In genomic region chr6:63964269-63964668, GRCm38 (mm10) we compare ENCODE assay signal across 14 mouse cellular contexts.
DNase-seq lines count a peak whose midpoint lies in the region; ATAC-seq lines count a peak whose summit lies in the region.
"Had no signal": no experiment of that assay in that cellular context is flagged by ENCODE, and none has a peak within 500 bp of the region (broad histone marks: within the 10 kb centered on the region; RNA-seq: fewer than 3 reads in every experiment).

No protein-coding gene starts in this region.

- H3K27me3 ChIP-seq in hindbrain, embryonic 14.5 days (ENCODE audit: control insufficient read depth, insufficient read depth, low read length), result no peaks in the 10 kb centered on the region
- H3K27me3 ChIP-seq: embryonic facial prominence, embryonic 12.5 days had no signal

- H3K9ac ChIP-seq in hindbrain, embryonic 14.5 days, result no peak overlapping the region
- H3K9ac ChIP-seq: embryonic facial prominence, embryonic 12.5 days; liver, postnatal 0 days had no signal

- peak; percentile 3 for DNase-seq in embryo, embryonic 11.5 days (ENCODE audit: low read depth, low spot score)
- no peak for DNase-seq in embryo, embryonic 10.5 days (ENCODE audit: low spot score)
- DNase-seq in ovary, postnatal 36 days (ENCODE audit: low spot score), result peak; percentile 3
- no peak for DNase-seq in ovary, postnatal 10 days (ENCODE audit: low spot score)
- DNase-seq in hindbrain, embryonic 14.5 days (ENCODE audit: low spot score), result peak; percentile 47
- peak; percentile 37 for DNase-seq in testis, postnatal 10 days (ENCODE audit: low spot score)
- no peak for DNase-seq in right cerebral cortex, adult 2 months (ENCODE audit: low spot score in 2 of 2)
- DNase-seq in gastrocnemius, postnatal 14 days, result no peak
- DNase-seq: B cell, adult 2 months; heart, postnatal 14 days; kidney, adult 8-10 months; liver, postnatal 0 days; thymus, postnatal 14 days had no signal

- 53% methylated on average over 6 of the region's 6 CpGs for WGBS in hindbrain, embryonic 14.5 days

- peak; percentile 77; the same call in 1 of the 2 replicates for ATAC-seq in hindbrain, embryonic 14.5 days (ENCODE audit: low FRiP score)
- ATAC-seq: liver, postnatal 0 days had no signal

- H3K4me3 ChIP-seq in hindbrain, embryonic 14.5 days (replicated peaks; ENCODE audit: low read length), result no peak overlapping the region
- H3K4me3 ChIP-seq: embryonic facial prominence, embryonic 12.5 days had no signal

- peak overlapping the region; percentile 68 for H3K27ac ChIP-seq in hindbrain, embryonic 14.5 days
- H3K27ac ChIP-seq: embryonic facial prominence, embryonic 12.5 days had no signal

- no peaks in the 10 kb centered on the region for H3K9me3 ChIP-seq in hindbrain, embryonic 14.5 days (ENCODE audit: control insufficient read depth, low read length)
- H3K9me3 ChIP-seq: embryonic facial prominence, embryonic 12.5 days had no signal

- no peak overlapping the region for H3K4me2 ChIP-seq in hindbrain, embryonic 14.5 days (replicated peaks)
- H3K4me2 ChIP-seq: embryonic facial prominence, embryonic 12.5 days had no signal

- peaks cover 17% of the 10 kb centered on the region for H3K4me1 ChIP-seq in hindbrain, embryonic 14.5 days (replicated peaks; ENCODE audit: control insufficient read depth, insufficient read depth, low read length)
- H3K4me1 ChIP-seq: embryonic facial prominence, embryonic 12.5 days had no signal

- intact Hi-C loops in gastrocnemius, postnatal 14 days (cut with DNase I; ENCODE audit: low total_unique reads), result no loop called here

- H3K36me3 ChIP-seq in hindbrain, embryonic 14.5 days (replicated peaks; ENCODE audit: control insufficient read depth, insufficient read depth), result no peaks in the 10 kb centered on the region
- H3K36me3 ChIP-seq: embryonic facial prominence, embryonic 12.5 days had no signal

Comparison
In these comparisons a context has a peak if more than half of its experiments do, and no peak if none do; other contexts are left out.
1. DNase-seq: peak in embryo, embryonic 11.5 days (single experiment), ovary, postnatal 36 days (single experiment), hindbrain, embryonic 14.5 days (single experiment) and testis, postnatal 10 days (single experiment); none in embryo, embryonic 10.5 days (single experiment), ovary, postnatal 10 days (single experiment), right cerebral cortex, adult 2 months (0 of 2) and gastrocnemius, postnatal 14 days (single experiment).